Comparison of ENCODE assay signal across 18 mouse cellular contexts in the genomic region with DNA sequence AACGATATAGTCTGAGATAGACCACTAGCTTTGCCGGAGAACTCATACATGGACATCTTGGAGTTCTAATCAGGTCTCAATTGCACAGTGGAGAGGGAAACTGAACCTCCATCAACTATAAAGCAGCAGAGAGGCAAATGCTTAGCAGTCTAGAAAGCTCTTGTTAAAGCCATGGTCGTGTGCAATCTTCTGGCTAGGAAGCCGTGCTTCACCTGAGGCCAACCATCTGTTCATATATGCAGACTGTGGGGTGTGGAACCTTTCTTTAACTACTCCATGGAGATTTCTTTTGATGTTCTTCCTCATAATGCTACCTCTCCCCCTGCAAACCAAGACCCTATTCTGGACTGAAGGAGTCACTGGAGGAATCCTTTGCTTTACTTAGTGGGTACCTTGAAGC.
"Had no signal": no experiment of that assay in that cellular context is flagged by ENCODE, and none has a peak within 500 bp of the region (broad histone marks: within the 10 kb centered on the region; RNA-seq: fewer than 3 reads in every experiment).

No protein-coding gene starts in this region.

- H3K4me2 ChIP-seq: liver, embryonic 13.5 days; midbrain, embryonic 12.5 days; midbrain, embryonic 15.5 days; neural tube, embryonic 13.5 days; stomach, embryonic 15.5 days had no signal

- H3K27me3 ChIP-seq: liver, embryonic 13.5 days; midbrain, embryonic 12.5 days; midbrain, embryonic 15.5 days; neural tube, embryonic 13.5 days; stomach, embryonic 15.5 days had no signal

- ATAC-seq: midbrain, embryonic 15.5 days had no signal

- H3K9me3 ChIP-seq: liver, embryonic 13.5 days; midbrain, embryonic 12.5 days; midbrain, embryonic 15.5 days; neural tube, embryonic 13.5 days; stomach, embryonic 15.5 days had no signal

- DNase-seq: kidney, postnatal 36 days; layer of hippocampus, postnatal 36 days; liver, embryonic 13.5 days; lung, adult 2 months; lung, postnatal 14 days; lung, postnatal 4 days; retina, postnatal 1 day; right cerebral cortex, postnatal 25 days; spleen, adult 18-20 months; thymus, adult 2 months; thymus, postnatal 14 days had no signal

- H3K4me1 ChIP-seq: liver, embryonic 13.5 days; midbrain, embryonic 12.5 days; midbrain, embryonic 15.5 days; neural tube, embryonic 13.5 days; stomach, embryonic 15.5 days had no signal

- H3K27ac ChIP-seq: kidney, postnatal 0 days; left cerebral cortex, adult 2 months; liver, embryonic 13.5 days; midbrain, embryonic 12.5 days; midbrain, embryonic 15.5 days; neural tube, embryonic 13.5 days; stomach, embryonic 15.5 days had no signal

- H3K36me3 ChIP-seq: liver, embryonic 13.5 days; midbrain, embryonic 12.5 days; midbrain, embryonic 15.5 days; neural tube, embryonic 13.5 days; stomach, embryonic 15.5 days had no signal

- H3K4me3 ChIP-seq: left cerebral cortex, adult 2 months; liver, embryonic 13.5 days; midbrain, embryonic 12.5 days; midbrain, embryonic 15.5 days; myocyte; neural tube, embryonic 13.5 days; stomach, embryonic 15.5 days had no signal

- H3K9ac ChIP-seq: liver, embryonic 13.5 days; midbrain, embryonic 12.5 days; midbrain, embryonic 15.5 days; neural tube, embryonic 13.5 days; stomach, embryonic 15.5 days had no signal
